Mouse (Mus musculus) kidney, adult 2 months (tissue): ENCODE data around the gene Dact3.

Source experiments
- CTCF ChIP-seq: fragments of 200-500 bp; conservative IDR thresholded peaks from 2 replicates; pipeline ENCODE4 v1.5.1; 2011; ENCODE audit warnings: low read depth, mild to moderate bottlenecking, control low read depth, low read length, moderate library complexity, mixed read lengths; ENCODE audit not compliant: insufficient read depth, insufficient read length
- POLR2A ChIP-seq: fragments of 200-500 bp; IDR thresholded peaks from one replicate; pipeline ENCODE4 v1.6.1; 2011; ENCODE audit warnings: low read depth, low read length, control low read depth

- TF ChIP-seq POLR2A (no peak), CTCF (no peak)
Measured at GRCm38 (mm10) chr7:16847507-16847906, 27.6 kb upstream of the Dact3 start.
